Mouse (Mus musculus): ENCODE data around the gene Sult2a8.
"Not testable (repeated sequence)": the region's sequence is repeated elsewhere in the genome, so short reads cannot be mapped to it uniquely, and the experiment has no call there.

Gene Sult2a8

GRCm38 (mm10) chr7:14446534-14446933 is at the start of gene Sult2a8:
Gene Sult2a8, minus strand, starts transcription at chr7:14446769.
- no peak for DNase-seq

GRCm38 (mm10) chr7:14494130-14494529 is 47.6 kb upstream of the Sult2a8 start, which contains the start of gene Sult2a7:
Gene Sult2a7, minus strand, starts transcription at chr7:14494230.
- no peak for DNase-seq

GRCm38 (mm10) chr7:14492886-14493285 is 46.3 kb upstream of the Sult2a8 start:
- DNase-seq, result no peak

- no peak for DNase-seq
Measured at GRCm38 (mm10) chr7:14439581-14439980, 7.0 kb downstream of the Sult2a8 start.

- no peak for DNase-seq
Measured at GRCm38 (mm10) chr7:14438484-14438883, 8.1 kb downstream of the Sult2a8 start.

GRCm38 (mm10) chr7:14438029-14438428 is 8.5 kb downstream of the Sult2a8 start:
- DNase-seq, result no peak

GRCm38 (mm10) chr7:14399363-14399762 is 47.2 kb downstream of the Sult2a8 start:
- DNase-seq, result not testable (repeated sequence)

- DNase-seq, result no peak
Measured at GRCm38 (mm10) chr7:14396462-14396861, 50.1 kb downstream of the Sult2a8 start.
